Mouse (Mus musculus) layer of hippocampus, postnatal 10 days (tissue): ENCODE data around the gene Gm20388. TPM values are rescaled to one million over a fixed set of nuclear protein-coding genes. Genes with fewer than 3 reads are reported as not detected.

Source experiments
- DNase-seq, 2 experiments: peaks; one replicate each; pipeline ENCODE4 v3.0.0; 2021; ENCODE audit warnings: low spot score in 2 of 2
- total RNA-seq, 2 experiments: library from RNA; stranded (reverse); gene quantifications; 2 replicates each; pipeline ENCODE4 v1.2.3; 2021

The Gm20388 gene
- total RNA-seq, 2 experiments from 2014 or later, result not detected

GRCm38 (mm10) chr8:122735542-122736473 lies 2825.2 kb downstream of the Gm20388 start:
- DNase-seq, result no peak

GRCm38 (mm10) chr8:122736623-122737022 lies 2826.0 kb downstream of the Gm20388 start:
- no peak for DNase-seq

GRCm38 (mm10) chr8:122737071-122737470 lies 2826.4 kb downstream of the Gm20388 start:
- DNase-seq, result no peak

GRCm38 (mm10) chr8:122737886-122738285 lies 2827.2 kb downstream of the Gm20388 start:
- no peak for DNase-seq

GRCm38 (mm10) chr8:122739102-122739725 lies 2828.6 kb downstream of the Gm20388 start:
- DNase-seq, result no peak

- no peak for DNase-seq
Observed at GRCm38 (mm10) chr8:122742471-122742870, 2831.8 kb downstream of the Gm20388 start.

GRCm38 (mm10) chr8:122745022-122745749 lies 2834.5 kb downstream of the Gm20388 start:
- no peak for DNase-seq

GRCm38 (mm10) chr8:122745750-122746275 lies 2835.2 kb downstream of the Gm20388 start:
- peak; percentile 35 to 47 for DNase-seq

GRCm38 (mm10) chr8:122746439-122746838 lies 2835.8 kb downstream of the Gm20388 start:
- DNase-seq, result no peak

GRCm38 (mm10) chr8:122747825-122748224 lies 2837.2 kb downstream of the Gm20388 start:
- no peak for DNase-seq

GRCm38 (mm10) chr8:122749333-122749958 lies 2838.8 kb downstream of the Gm20388 start:
- DNase-seq, result no peak

GRCm38 (mm10) chr8:122751342-122751741 lies 2840.7 kb downstream of the Gm20388 start:
- peak; percentile 62 to 70 for DNase-seq

GRCm38 (mm10) chr8:122752111-122752721 lies 2841.6 kb downstream of the Gm20388 start:
- peak; percentile 68 to 72 for DNase-seq

GRCm38 (mm10) chr8:122758597-122758996 lies 2848.0 kb downstream of the Gm20388 start:
- no peak for DNase-seq

GRCm38 (mm10) chr8:122760116-122760515 lies 2849.5 kb downstream of the Gm20388 start:
- DNase-seq, result no peak

GRCm38 (mm10) chr8:122761109-122761508 lies 2850.5 kb downstream of the Gm20388 start:
- DNase-seq, result no peak

GRCm38 (mm10) chr8:122762731-122763266 lies 2852.2 kb downstream of the Gm20388 start:
- no peak for DNase-seq

- no peak for DNase-seq
Observed at GRCm38 (mm10) chr8:122763267-122763738, 2852.7 kb downstream of the Gm20388 start.

GRCm38 (mm10) chr8:122764790-122765474 lies 2854.3 kb downstream of the Gm20388 start:
- DNase-seq, result no peak
